Mouse (Mus musculus): ENCODE measurements around the gene Kcnq5. TPM values are rescaled to one million over a fixed set of nuclear protein-coding genes. Genes with fewer than 3 reads are reported as not detected.
"Not testable (repeated sequence)": the region's sequence is repeated elsewhere in the genome, so short reads cannot be mapped to it uniquely, and the experiment has no call there.

Gene Kcnq5
- total RNA-seq, 2 experiments from 2014 or later: 0.38 TPM; not detected in 1

GRCm38 (mm10) chr1:21407266-21407665, 554.5 kb downstream of the Kcnq5 start:
- no peak for ATAC-seq (replicated peaks; ENCODE audit: low FRiP score, poor library complexity, severe bottlenecking)

- no peak for ATAC-seq (replicated peaks; ENCODE audit: low FRiP score, poor library complexity, severe bottlenecking)
These were observed 558.9 kb downstream of the Kcnq5 start for GRCm38 (mm10) chr1:21402804-21403203.

DNA sequence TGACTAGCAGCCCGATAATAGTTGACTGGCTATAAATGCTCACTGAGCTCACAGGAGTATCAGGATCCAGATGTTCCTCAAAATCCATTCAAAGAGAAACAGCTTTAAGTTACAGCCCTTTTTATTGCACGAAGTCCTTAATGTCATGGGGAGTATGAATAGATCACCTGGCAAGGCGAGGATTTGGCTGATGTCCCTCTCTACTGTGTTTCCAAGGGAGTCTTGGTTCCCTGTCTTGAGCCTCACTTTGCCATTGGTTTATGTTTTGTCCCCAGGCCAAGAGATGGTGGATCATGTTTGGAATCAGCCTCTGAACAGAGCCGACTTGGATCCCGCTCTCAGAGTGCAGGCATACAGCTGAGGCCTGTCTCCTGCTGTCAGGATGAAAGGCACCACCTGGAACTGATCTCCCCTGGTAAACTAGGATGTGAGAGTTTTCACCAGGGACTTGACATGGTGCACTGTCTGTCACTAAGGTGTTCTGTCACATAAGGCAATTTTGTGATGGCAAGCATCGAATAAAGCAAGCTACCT, 570.5 kb downstream of the Kcnq5 start:
- no peak for ATAC-seq (replicated peaks; ENCODE audit: low FRiP score, poor library complexity, severe bottlenecking)

DNA sequence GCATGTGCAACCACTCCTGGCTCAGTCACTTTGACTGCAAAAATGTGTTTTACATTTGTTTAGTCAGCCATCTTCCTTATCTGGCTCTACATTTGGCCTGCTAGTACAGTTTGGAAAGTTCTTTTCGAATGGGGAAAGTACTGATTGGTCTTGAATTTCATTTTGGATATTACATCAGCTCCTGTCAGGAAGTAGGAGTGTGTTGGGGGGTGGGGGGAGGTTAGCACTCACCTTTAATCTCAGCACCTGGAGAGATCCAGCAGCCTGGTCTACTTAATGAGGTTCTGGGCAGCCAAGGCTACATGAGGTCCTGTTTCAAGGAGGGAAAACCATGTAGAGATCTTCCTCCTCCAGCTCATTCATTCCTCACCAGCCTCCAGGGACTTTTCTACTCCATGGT, 578.5 kb downstream of the Kcnq5 start, which contains the start of gene Khdc1b:
Gene Khdc1b, plus strand, starts transcription at position 301 of the 400 bp plus-strand sequence.
- no peak for ATAC-seq (replicated peaks; ENCODE audit: low FRiP score, poor library complexity, severe bottlenecking)

- not testable (repeated sequence) for ATAC-seq (replicated peaks; ENCODE audit: low FRiP score, poor library complexity, severe bottlenecking)
These were observed 593.7 kb downstream of the Kcnq5 start, which contains the start of gene Khdc1c for GRCm38 (mm10) chr1:21368031-21368430. Gene Khdc1c (plus strand): TSS chr1:21368331.

DNA sequence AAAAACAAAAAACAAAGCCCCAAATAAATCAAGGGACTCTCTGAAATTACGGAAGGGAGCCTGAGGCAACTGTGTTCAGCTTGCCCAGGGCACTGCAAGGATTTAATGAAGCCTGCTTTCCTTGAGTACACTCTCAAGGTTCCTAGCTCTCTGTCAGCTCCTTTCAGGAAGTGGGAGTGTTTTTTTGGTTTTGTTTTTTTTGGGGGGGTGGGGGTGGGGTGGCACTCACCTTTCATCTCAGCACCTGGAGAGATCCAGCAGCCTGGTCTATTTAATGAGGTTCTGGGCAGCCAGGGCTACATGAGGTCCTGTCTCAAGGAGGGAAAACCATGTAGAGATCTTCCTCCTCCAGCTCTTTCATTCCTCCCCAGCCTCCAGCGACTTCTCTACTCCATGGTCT, 612.4 kb downstream of the Kcnq5 start, which contains the start of gene Khdc1a:
Gene Khdc1a, plus strand, starts transcription at position 301 of the 400 bp plus-strand sequence.
- no peak for ATAC-seq (replicated peaks; ENCODE audit: low FRiP score, poor library complexity, severe bottlenecking)

Measured in erythroblast, adult 5-6 weeks (primary cell).